Mouse (Mus musculus) neural tube, embryonic 12.5 days (tissue): ENCODE measurements around the gene Atp6v0a1. TPM values are rescaled to one million over a fixed set of nuclear protein-coding genes. Genes with fewer than 3 reads are reported as not detected.
A peak's percentile ranks its signal among the peaks of the same experiment; 100 is the strongest.

Experiments
- ATAC-seq: fragments of 200-750 bp; cut with Nextera tagmentation; 2 replicates; pipeline ENCODE4 v1.8.0; 2017; ENCODE audit warnings: low read depth, mild to moderate bottlenecking, moderate TSS enrichment, moderate library complexity; ENCODE audit not compliant: low FRiP score
- H3K27ac ChIP-seq: fragments of 300-500 bp; sonication (generic); 2 replicates; pipeline ENCODE4 v1.5.1; 2016
- H3K27me3 ChIP-seq: fragments of 300-500 bp; sonication (generic); replicated peaks from 2 replicates; pipeline ENCODE4 v1.6.1; 2016; ENCODE audit warnings: mild to moderate bottlenecking
- H3K36me3 ChIP-seq: fragments of 300-500 bp; sonication (generic); 2 replicates; pipeline ENCODE4 v1.6.1; 2016; ENCODE audit warnings: mild to moderate bottlenecking
- H3K4me1 ChIP-seq: fragments of 300-500 bp; sonication (generic); 2 replicates; pipeline ENCODE4 v1.6.1; 2016
- H3K4me2 ChIP-seq: fragments of 300-500 bp; sonication (generic); replicated peaks from 2 replicates; pipeline ENCODE4 v1.6.1; 2016; ENCODE audit warnings: mild to moderate bottlenecking
- H3K4me3 ChIP-seq: fragments of 300-500 bp; sonication (generic); 2 replicates; pipeline ENCODE4 v1.5.1; 2016
- H3K9ac ChIP-seq: fragments of 300-500 bp; sonication (generic); 2 replicates; pipeline ENCODE4 v1.6.1; 2016; ENCODE audit warnings: mild to moderate bottlenecking
- H3K9me3 ChIP-seq: fragments of 300-500 bp; sonication (generic); 2 replicates; pipeline ENCODE4 v1.6.1; 2016; ENCODE audit warnings: mild to moderate bottlenecking
- WGBS: fragments of 180-500 bp; shearing (Covaris S2); methylation state at CpG from one replicate; pipeline ENCODE4 v1.1.7; 2016; 5-methylcytosine and 5-hydroxymethylcytosine counted together
- polyA plus RNA-seq: library from polyadenylated mRNA; unstranded; fragments of >200 nt; fragmentation: Nextera tagmentation; extraction: Ambion mirVana; gene quantifications from 2 replicates; pipeline ENCODE4 v1.2.1, GENCODE M21; 2016

Gene Atp6v0a1
- polyA plus RNA-seq, 1 experiment from 2014 or later, result 81.7 TPM

DNA sequence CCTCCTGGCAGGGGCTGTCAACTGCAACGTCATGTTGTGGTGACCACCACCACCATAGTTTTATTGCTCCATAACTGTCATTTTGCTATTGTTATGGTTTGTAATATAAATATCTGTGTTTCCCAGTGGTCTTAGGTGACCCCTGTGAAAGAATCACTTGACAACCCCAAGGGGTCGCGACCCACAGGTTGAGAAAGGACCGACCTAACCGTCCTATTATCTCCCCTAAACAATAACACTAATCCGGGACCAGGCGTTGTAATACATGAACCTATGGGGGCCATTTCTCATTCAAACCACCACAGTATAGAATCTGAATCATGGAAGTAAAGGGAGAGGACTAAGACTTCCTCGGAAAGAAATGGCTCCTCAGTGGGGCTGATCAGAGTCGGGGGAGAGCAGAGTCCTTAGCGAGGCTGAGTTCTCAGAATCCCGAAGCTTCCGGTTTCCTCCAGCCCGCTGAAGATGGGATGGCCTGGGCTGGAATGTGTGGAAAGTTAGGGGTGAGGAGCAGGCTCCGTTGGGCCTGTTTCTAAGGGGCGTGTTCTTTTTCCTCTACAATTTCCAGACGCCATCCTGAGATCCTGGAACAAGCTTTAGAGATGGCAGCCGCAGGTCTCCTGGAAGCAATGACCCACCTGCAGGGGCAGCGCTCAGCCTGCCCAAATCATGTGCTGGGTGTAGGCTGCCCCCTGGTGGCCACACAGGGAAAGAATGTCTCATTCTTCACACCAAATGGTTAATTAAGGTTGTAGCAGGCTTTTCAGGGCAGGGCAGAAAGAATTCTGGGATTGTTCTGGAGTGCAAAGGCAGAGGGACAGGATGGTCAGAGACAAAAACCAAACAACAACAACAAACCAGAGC, 57.5 kb downstream of the Atp6v0a1 start:
- Histone ChIP-seq H3K9ac (peak overlapping the region; percentile 29), H3K4me3 (peak overlapping the region; percentile 22), H3K36me3 (peaks cover 19% of the 10 kb centered on the region), H3K4me1 (peaks cover 23% of the 10 kb centered on the region), H3K9me3 (no peaks in the 10 kb centered on the region), H3K4me2 (peak overlapping the region; percentile 60), H3K27me3 (peaks cover 3% of the 10 kb centered on the region; the same call in 1 of the 2 replicates), H3K27ac (no peak overlapping the region)
- no peak for ATAC-seq
- WGBS, result 22% methylated on average over 18 of the region's 18 CpGs

DNA sequence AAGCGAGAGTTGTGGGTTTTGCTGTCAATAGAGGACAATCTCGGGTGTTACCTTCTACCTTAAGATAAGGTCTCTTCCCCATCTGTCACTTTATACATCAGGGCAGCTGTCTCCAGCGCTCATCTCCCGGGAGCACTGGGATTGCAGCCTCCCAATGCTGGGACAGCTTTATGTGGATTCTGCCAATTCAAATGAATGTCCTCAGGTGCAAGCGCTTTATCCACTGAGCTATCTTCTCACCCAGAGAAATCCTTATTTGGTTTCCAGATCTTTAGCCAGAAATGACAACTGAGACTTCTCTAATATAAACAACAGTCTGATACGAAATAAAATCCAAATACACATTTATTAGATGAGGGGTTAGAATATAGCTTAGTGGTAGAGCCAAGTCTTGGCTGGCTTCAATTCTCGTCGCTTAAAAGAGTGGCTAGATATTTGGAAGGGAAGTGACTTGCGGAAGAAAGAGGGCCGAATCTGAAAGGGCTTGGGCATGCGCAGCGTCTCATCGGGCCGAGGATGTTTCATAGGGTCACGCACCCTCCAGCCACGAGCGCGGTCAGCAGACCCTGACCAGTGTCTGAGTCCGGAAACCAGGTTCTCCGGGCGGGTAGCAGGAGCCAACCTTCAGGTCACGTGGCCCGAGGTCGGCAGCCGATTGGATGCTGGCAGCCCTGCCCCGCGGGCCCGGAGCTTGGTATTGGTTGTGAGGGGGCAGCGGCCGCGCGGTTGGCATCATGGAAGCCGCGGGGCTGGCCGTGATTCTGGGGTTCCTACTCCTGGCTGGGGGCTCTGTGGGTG, 60.3 kb downstream of the Atp6v0a1 start, which contains the start of gene Naglu:
TSS of gene Naglu (plus strand) at position 622 of the 798 bp plus-strand sequence.
- Histone ChIP-seq H3K4me1 (peaks cover 13% of the 10 kb centered on the region; the same call in 1 of the 2 replicates), H3K27me3 (peaks cover 3% of the 10 kb centered on the region; the same call in 1 of the 2 replicates), H3K9ac (peak within 1 kb of the TSS; percentile 83), H3K4me2 (peak within 1 kb of the TSS; percentile 98), H3K9me3 (no peaks in the 10 kb centered on the region), H3K4me3 (peak within 1 kb of the TSS; percentile 76), H3K27ac (no peak within 1 kb of the TSS), H3K36me3 (no peaks in the 10 kb centered on the region)
- WGBS, result 5% methylated on average over 35 of the region's 35 CpGs
- ATAC-seq, result peak; percentile 89

DNA sequence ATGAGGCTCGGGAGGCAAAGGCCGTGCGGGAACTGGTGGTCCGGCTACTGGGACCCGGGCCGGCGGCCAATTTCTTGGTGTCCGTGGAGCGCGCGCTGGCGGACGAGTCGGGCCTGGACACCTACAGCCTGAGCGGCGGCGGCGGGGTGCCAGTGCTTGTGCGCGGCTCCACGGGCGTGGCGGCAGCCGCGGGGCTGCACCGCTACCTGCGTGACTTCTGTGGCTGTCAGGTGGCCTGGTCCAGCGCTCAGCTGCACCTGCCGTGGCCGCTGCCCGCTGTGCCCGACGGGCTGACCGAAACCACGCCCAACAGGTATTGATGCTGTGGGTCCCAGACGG, 60.9 kb downstream of the Atp6v0a1 start:
- H3K36me3 ChIP-seq, result no peaks in the 10 kb centered on the region
- no peaks in the 10 kb centered on the region for H3K9me3 ChIP-seq
- peak; percentile 72 for ATAC-seq
- H3K4me2 ChIP-seq, result peak overlapping the region; percentile 98
- peaks cover 3% of the 10 kb centered on the region; the same call in 1 of the 2 replicates for H3K27me3 ChIP-seq
- H3K27ac ChIP-seq, result no peak overlapping the region
- WGBS, result under 1% methylated on average over 36 of the region's 36 CpGs
- H3K4me3 ChIP-seq, result peak overlapping the region; percentile 76
- peak overlapping the region; percentile 83 for H3K9ac ChIP-seq
- peaks cover 13% of the 10 kb centered on the region; the same call in 1 of the 2 replicates for H3K4me1 ChIP-seq

DNA sequence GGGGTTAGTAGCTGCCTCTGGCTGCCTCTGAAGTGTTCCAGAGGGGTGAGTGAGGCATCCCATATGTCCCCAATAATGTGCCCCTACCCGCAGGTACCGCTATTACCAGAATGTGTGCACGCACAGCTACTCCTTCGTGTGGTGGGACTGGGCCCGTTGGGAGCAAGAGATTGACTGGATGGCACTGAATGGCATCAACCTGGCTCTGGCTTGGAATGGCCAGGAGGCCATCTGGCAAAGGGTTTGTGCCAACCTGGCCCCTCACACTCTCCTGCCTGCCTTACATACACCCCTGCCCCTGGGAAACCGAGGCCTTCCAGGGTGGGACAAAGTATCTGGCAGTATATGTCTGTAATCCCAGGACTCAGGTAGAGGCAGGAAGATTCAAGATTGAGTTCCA, 61.7 kb downstream of the Atp6v0a1 start:
- WGBS, result 79% methylated on average over 6 of the region's 6 CpGs
- Histone ChIP-seq H3K27ac (no peak overlapping the region), H3K9ac (no peak overlapping the region), H3K27me3 (peaks cover 5% of the 10 kb centered on the region; the same call in 1 of the 2 replicates), H3K4me3 (peak overlapping the region; percentile 76; the same call in 1 of the 2 replicates), H3K9me3 (no peaks in the 10 kb centered on the region), H3K4me1 (peaks cover 13% of the 10 kb centered on the region; the same call in 1 of the 2 replicates), H3K4me2 (peak overlapping the region; percentile 98), H3K36me3 (no peaks in the 10 kb centered on the region)
- ATAC-seq, result no peak

DNA sequence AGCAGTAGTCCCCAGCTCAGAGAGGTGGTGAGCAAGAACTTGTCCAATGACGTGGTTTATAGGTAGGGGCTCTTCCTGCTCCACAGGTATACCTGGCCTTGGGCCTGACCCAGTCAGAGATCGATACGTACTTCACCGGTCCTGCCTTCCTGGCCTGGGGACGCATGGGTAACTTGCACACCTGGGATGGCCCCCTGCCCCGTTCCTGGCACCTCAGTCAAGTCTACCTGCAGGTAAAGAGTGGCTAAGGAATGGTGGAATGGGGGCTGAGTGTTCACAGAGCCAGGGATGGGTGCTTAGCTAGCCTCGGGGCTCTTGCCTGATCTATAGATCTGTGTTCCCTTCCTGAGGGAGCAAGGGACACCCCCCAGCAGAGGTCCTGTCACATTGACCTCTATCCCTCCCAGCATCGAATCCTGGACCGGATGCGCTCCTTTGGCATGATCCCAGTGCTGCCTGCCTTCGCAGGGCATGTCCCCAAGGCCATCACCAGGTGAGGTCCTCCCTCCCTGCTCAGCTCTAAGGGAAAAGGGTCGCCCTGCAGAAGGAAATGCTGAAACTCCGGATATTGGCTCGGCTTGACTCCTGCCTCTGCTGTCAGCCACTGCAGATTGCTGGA, 62.7 kb downstream of the Atp6v0a1 start:
- Histone ChIP-seq H3K9me3 (no peaks in the 10 kb centered on the region), H3K27me3 (peaks cover 14% of the 10 kb centered on the region; the same call in 1 of the 2 replicates), H3K4me1 (peaks cover 8% of the 10 kb centered on the region; the same call in 1 of the 2 replicates), H3K4me2 (no peak overlapping the region), H3K9ac (no peak overlapping the region), H3K4me3 (no peak overlapping the region), H3K27ac (no peak overlapping the region), H3K36me3 (no peaks in the 10 kb centered on the region)
- 73% methylated on average over 14 of the region's 14 CpGs for WGBS
- no peak for ATAC-seq

DNA sequence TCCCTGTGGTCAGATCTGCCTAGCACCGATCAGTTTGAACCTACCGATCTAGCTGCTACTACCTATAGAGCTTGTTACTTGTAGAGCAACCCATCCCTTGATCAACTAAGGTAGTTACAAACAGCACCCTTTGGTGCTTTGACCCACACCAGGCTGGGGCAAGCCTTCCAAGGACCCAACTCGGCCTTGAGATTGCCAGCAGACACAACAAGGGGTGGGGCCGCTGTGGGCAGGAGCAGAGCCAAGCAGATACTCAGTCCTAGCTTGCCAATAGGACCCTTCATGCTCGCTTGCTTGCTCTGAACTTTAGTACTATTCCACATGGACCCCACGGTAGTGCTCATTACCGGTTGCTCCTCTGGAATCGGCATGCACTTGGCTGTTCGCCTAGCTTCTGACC, 68.9 kb downstream of the Atp6v0a1 start, which contains the start of gene Hsd17b1:
TSS of gene Hsd17b1 (plus strand) at position 291 of the 400 bp plus-strand sequence.
- 70% methylated on average over 9 of the region's 9 CpGs for WGBS
- peaks cover 57% of the 10 kb centered on the region for H3K27me3 ChIP-seq
- ATAC-seq, result no peak
- H3K36me3 ChIP-seq, result no peaks in the 10 kb centered on the region
- H3K4me3 ChIP-seq, result no peak within 1 kb of the TSS
- H3K27ac ChIP-seq, result no peak within 1 kb of the TSS
- no peak within 1 kb of the TSS for H3K4me2 ChIP-seq
- peaks cover 8% of the 10 kb centered on the region for H3K4me1 ChIP-seq
- no peak within 1 kb of the TSS for H3K9ac ChIP-seq
- H3K9me3 ChIP-seq, result no peaks in the 10 kb centered on the region

DNA sequence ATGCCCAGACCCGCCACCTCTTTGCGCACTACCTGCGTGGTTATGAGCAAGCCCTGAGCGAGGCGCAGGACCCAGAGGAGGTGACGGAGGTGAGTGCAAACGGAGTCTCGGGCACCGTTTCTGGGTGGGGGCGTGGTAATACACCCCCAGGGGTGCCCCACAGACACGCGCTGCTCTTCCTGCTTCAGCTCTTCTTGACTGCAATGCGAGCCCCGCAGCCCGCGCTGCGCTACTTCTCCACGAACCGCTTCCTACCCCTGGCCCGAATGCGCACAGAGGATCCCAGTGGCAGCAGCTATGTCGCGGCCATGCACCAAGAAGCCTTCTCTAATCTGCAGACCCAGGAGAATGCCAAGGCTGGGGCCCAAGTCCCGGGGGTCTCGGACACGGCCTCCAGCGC, 70.5 kb downstream of the Atp6v0a1 start:
- no peak for ATAC-seq
- peaks cover 15% of the 10 kb centered on the region for H3K4me1 ChIP-seq
- H3K4me3 ChIP-seq, result no peak overlapping the region
- H3K9ac ChIP-seq, result no peak overlapping the region
- no peaks in the 10 kb centered on the region for H3K9me3 ChIP-seq
- 3% methylated on average over 27 of the region's 27 CpGs for WGBS
- H3K27me3 ChIP-seq, result peaks cover 57% of the 10 kb centered on the region
- H3K4me2 ChIP-seq, result no peak overlapping the region
- H3K36me3 ChIP-seq, result peaks cover 2% of the 10 kb centered on the region; the same call in 1 of the 2 replicates
- no peak overlapping the region for H3K27ac ChIP-seq

DNA sequence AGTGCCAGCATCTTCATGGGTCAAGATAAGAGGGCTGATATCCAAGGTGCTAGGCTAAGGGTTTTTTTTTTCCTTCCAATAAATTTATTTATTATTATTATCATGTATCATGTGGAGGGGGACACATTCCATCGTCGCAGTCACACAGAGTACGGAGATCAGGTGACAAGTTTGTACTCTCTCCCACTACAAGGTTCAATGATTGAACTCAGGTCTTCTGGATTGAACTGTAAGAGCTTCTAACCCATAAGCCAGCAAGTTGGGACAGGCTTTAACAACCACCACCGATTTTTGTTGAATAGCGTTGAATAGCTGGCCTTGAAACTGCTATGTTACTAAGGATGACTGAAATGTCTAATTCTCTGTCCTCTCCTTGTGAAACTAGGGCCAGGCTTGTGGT, 71.2 kb downstream of the Atp6v0a1 start:
- Histone ChIP-seq H3K27ac (no peak overlapping the region), H3K4me3 (no peak overlapping the region), H3K4me1 (peaks cover 15% of the 10 kb centered on the region), H3K9ac (no peak overlapping the region), H3K4me2 (no peak overlapping the region), H3K27me3 (peaks cover 57% of the 10 kb centered on the region), H3K36me3 (peaks cover 8% of the 10 kb centered on the region), H3K9me3 (no peaks in the 10 kb centered on the region)
- no peak for ATAC-seq
- 64% methylated on average over 5 of the region's 5 CpGs for WGBS

DNA sequence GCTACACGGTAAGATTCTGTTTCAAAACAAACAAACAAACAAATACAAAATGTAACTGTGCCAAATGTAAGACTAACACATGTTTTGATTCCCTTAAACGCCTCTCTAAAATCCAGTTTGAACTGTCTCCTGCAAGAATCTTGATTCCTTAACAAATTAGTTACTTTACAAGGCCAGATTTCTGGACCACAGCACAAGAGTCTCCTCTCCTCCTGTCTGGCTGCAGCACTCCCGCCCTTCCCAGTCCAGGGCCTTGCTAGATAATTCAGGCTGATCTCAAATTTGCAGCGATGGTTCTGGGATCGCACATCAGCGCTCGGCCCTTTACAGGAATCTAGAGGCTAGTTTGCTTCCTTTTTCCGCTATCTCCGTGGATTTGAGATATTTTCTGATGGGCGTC, 72.4 kb downstream of the Atp6v0a1 start:
- ATAC-seq, result no peak
- peaks cover 26% of the 10 kb centered on the region for H3K4me1 ChIP-seq
- H3K27me3 ChIP-seq, result peaks cover 48% of the 10 kb centered on the region

DNA sequence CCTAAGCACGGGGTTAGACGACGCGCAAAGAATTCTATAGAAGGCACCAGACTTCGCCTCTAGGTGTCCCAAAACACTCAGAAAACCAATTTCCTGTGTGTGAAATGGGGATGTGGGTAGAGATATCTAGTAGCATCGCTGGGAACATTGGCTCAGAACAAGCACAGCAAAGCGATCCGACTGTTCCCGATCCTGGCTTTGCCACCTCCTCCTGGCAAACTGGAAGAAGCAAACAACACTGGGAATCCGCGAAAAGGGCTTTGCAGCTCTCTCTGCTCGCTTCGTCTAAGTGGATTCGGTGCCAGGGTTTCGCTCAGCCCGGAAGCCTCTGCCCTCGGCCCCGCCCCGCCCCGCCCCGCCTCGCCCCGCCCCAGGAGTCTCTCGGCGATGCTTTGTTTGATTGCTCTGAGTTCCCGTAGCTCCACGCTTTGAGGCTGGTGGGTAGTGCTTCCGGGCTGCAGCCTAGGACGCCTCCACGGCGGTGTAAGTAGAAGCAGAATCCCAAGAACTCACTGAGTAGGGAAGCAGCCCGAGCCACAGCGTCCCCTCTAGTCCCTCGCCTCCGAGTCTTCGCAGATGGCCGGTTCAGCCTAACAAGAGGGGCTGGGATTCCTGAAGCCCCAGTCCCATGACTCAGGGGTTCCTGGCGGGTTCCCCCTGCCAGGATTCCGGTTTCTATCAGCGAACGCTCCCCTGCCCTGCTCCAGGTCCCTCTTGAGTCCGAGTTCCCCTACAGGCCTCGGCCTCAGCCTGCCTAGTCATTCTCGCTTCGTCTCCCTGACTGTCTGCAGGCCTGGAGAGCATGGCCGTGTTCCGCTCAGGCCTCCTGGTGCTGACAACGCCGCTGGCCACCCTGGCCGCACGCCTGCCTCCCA, 73.2 kb downstream of the Atp6v0a1 start, which contains the start of gene Coasy:
TSS of gene Coasy (plus strand) at position 358 of the 875 bp plus-strand sequence.
- peak within 1 kb of the TSS; percentile 66 for H3K27ac ChIP-seq
- WGBS, result under 1% methylated on average over 51 of the region's 51 CpGs

More for the DNA sequence above, 72.4 kb downstream of the Atp6v0a1 start:
- H3K36me3 ChIP-seq, result peaks cover 13% of the 10 kb centered on the region
- H3K4me3 ChIP-seq, result peak overlapping the region; percentile 74
- no peaks in the 10 kb centered on the region for H3K9me3 ChIP-seq
- peak overlapping the region; percentile 92 for H3K4me2 ChIP-seq
- WGBS, result 9% methylated on average over 10 of the region's 10 CpGs
- peak overlapping the region; percentile 66; the same call in 1 of the 2 replicates for H3K27ac ChIP-seq
- H3K9ac ChIP-seq, result peak overlapping the region; percentile 85

More for the DNA sequence above, 73.2 kb downstream of the Atp6v0a1 start, which contains the start of gene Coasy:
- peaks cover 40% of the 10 kb centered on the region for H3K27me3 ChIP-seq
- H3K36me3 ChIP-seq, result peaks cover 13% of the 10 kb centered on the region
- H3K9ac ChIP-seq, result peak within 1 kb of the TSS; percentile 85
- H3K9me3 ChIP-seq, result no peaks in the 10 kb centered on the region
- H3K4me1 ChIP-seq, result peaks cover 30% of the 10 kb centered on the region
- peak; percentile 88 for ATAC-seq
- H3K4me2 ChIP-seq, result peak within 1 kb of the TSS; percentile 92
- peak within 1 kb of the TSS; percentile 74 for H3K4me3 ChIP-seq
